Mouse (Mus musculus) embryonic facial prominence, embryonic 11.5 days (tissue): ENCODE data around the gene 2010111I01Rik. TPM values are rescaled to one million over a fixed set of nuclear protein-coding genes. Genes with fewer than 3 reads are reported as not detected.
A peak's percentile ranks its signal among the peaks of the same experiment; 100 is the strongest.
"Not testable (repeated sequence)": the region's sequence is repeated elsewhere in the genome, so short reads cannot be mapped to it uniquely, and the experiment has no call there.

Experiments
- ATAC-seq: fragments of 200-750 bp; cut with Nextera tagmentation; replicated peaks from 2 replicates; pipeline ENCODE4 v1.8.0; 2017; ENCODE audit warnings: low read depth; ENCODE audit not compliant: insufficient number of reproducible peaks, low FRiP score, low TSS enrichment
- DNase-seq: peaks from one replicate; pipeline ENCODE4 v3.0.0-alpha.2; 2015; ENCODE audit warnings: low spot score
- H3K27ac ChIP-seq: fragments of 300-500 bp; sonication (generic); replicated peaks from 2 replicates; pipeline ENCODE4 v1.5.1; 2014; ENCODE audit warnings: mild to moderate bottlenecking, low read depth, low read length, control low read depth
- H3K27me3 ChIP-seq: fragments of 300-500 bp; sonication (generic); 2 replicates; pipeline ENCODE4 v1.6.1; 2014; ENCODE audit warnings: mild to moderate bottlenecking, low read length, moderate library complexity, mixed read lengths; ENCODE audit not compliant: control insufficient read depth, insufficient read depth
- H3K36me3 ChIP-seq: fragments of 300-500 bp; sonication (generic); replicated peaks from 2 replicates; pipeline ENCODE4 v1.6.1; 2014; ENCODE audit warnings: low read depth, mild to moderate bottlenecking, low read length, moderate library complexity, mixed read lengths; ENCODE audit not compliant: control insufficient read depth, insufficient read depth
- H3K4me1 ChIP-seq: fragments of 300-500 bp; sonication (generic); 2 replicates; pipeline ENCODE4 v1.6.1; 2014; ENCODE audit warnings: low read length, mixed read lengths; ENCODE audit not compliant: control insufficient read depth, insufficient read depth
- H3K4me2 ChIP-seq: fragments of 300-500 bp; sonication (generic); 2 replicates; pipeline ENCODE4 v1.6.1; 2014; ENCODE audit warnings: low read depth, mild to moderate bottlenecking, control low read depth, low read length, moderate library complexity
- H3K4me3 ChIP-seq: fragments of 300-500 bp; sonication (generic); 2 replicates; pipeline ENCODE4 v1.5.1; 2014; ENCODE audit warnings: low read depth, low read length, control low read depth
- H3K9ac ChIP-seq: fragments of 300-500 bp; sonication (generic); replicated peaks from 2 replicates; pipeline ENCODE4 v1.6.1; 2014; ENCODE audit warnings: mild to moderate bottlenecking, control low read depth, low read length
- H3K9me3 ChIP-seq: fragments of 300-500 bp; sonication (generic); replicated peaks from 2 replicates; pipeline ENCODE4 v1.6.1; 2016; ENCODE audit warnings: mild to moderate bottlenecking, low read length, inconsistent platforms, mixed read lengths; ENCODE audit not compliant: control insufficient read depth
- WGBS: fragments of 180-500 bp; shearing (Covaris S2); extraction: QIAGEN DNeasy Blood & Tissue Kit; methylation state at CpG from one replicate; pipeline ENCODE4 v1.1.7; 2014; 5-methylcytosine and 5-hydroxymethylcytosine counted together
- polyA plus RNA-seq: library from polyadenylated mRNA; unstranded; fragments of >200 nt; fragmentation: Nextera tagmentation; extraction: Ambion mirVana; gene quantifications from 2 replicates; pipeline ENCODE4 v1.2.1, GENCODE M21; 2014

The 2010111I01Rik gene
- polyA plus RNA-seq, 1 experiment from 2014 or later, result 125 TPM

GRCm38 (mm10) chr13:63309563-63309962, 344.9 kb downstream of the 2010111I01Rik start:
- H3K4me1 ChIP-seq, result no peaks in the 10 kb centered on the region
- WGBS, result 75% methylated on average over 3 of the region's 3 CpGs
- H3K27ac ChIP-seq, result no peak overlapping the region
- no peaks in the 10 kb centered on the region for H3K27me3 ChIP-seq
- H3K4me2 ChIP-seq, result no peak overlapping the region
- H3K9ac ChIP-seq, result no peak overlapping the region
- no peak overlapping the region for H3K4me3 ChIP-seq
- no peaks in the 10 kb centered on the region for H3K9me3 ChIP-seq
- ATAC-seq, result no peak
- no peak for DNase-seq
- H3K36me3 ChIP-seq, result peaks cover 2% of the 10 kb centered on the region; the same call in 1 of the 2 replicates

GRCm38 (mm10) chr13:63311156-63311555, 346.5 kb downstream of the 2010111I01Rik start:
- WGBS, result 67% methylated on average over 2 of the region's 2 CpGs
- H3K27me3 ChIP-seq, result no peaks in the 10 kb centered on the region
- no peaks in the 10 kb centered on the region for H3K36me3 ChIP-seq
- no peaks in the 10 kb centered on the region for H3K4me1 ChIP-seq
- DNase-seq (no peak), ATAC-seq (no peak)
- no peak overlapping the region for H3K27ac ChIP-seq
- H3K9ac ChIP-seq, result no peak overlapping the region
- no peak overlapping the region for H3K4me3 ChIP-seq
- no peaks in the 10 kb centered on the region for H3K9me3 ChIP-seq
- no peak overlapping the region for H3K4me2 ChIP-seq

DNA sequence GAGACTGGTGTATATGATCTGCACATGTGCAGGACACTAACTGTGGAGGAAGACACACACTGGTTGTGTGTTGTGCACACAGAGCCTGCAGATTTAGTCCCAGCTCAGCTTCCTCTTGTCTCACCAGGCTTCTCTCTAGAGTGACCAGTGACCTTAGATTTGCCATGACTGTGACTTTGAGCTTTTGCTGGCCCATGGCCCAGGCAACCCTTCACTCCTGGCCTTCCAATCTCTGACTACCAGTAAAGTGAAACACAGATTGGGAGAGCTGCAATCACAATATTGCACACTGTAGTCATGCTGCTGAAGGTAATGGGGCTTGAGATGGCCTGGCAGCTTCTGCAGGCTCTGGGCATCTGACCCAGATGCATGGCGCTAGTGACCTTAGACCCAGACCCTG, 348.6 kb downstream of the 2010111I01Rik start:
- H3K36me3 ChIP-seq, result no peaks in the 10 kb centered on the region
- H3K27me3 ChIP-seq, result no peaks in the 10 kb centered on the region
- H3K4me2 ChIP-seq, result no peak overlapping the region
- no peak overlapping the region for H3K27ac ChIP-seq
- H3K4me1 ChIP-seq, result no peaks in the 10 kb centered on the region
- H3K4me3 ChIP-seq, result no peak overlapping the region
- no peak overlapping the region for H3K9ac ChIP-seq
- DNase-seq (no peak), ATAC-seq (no peak)
- H3K9me3 ChIP-seq, result no peaks in the 10 kb centered on the region
- WGBS, result 87% methylated on average over 1 of the region's 1 CpGs

DNA sequence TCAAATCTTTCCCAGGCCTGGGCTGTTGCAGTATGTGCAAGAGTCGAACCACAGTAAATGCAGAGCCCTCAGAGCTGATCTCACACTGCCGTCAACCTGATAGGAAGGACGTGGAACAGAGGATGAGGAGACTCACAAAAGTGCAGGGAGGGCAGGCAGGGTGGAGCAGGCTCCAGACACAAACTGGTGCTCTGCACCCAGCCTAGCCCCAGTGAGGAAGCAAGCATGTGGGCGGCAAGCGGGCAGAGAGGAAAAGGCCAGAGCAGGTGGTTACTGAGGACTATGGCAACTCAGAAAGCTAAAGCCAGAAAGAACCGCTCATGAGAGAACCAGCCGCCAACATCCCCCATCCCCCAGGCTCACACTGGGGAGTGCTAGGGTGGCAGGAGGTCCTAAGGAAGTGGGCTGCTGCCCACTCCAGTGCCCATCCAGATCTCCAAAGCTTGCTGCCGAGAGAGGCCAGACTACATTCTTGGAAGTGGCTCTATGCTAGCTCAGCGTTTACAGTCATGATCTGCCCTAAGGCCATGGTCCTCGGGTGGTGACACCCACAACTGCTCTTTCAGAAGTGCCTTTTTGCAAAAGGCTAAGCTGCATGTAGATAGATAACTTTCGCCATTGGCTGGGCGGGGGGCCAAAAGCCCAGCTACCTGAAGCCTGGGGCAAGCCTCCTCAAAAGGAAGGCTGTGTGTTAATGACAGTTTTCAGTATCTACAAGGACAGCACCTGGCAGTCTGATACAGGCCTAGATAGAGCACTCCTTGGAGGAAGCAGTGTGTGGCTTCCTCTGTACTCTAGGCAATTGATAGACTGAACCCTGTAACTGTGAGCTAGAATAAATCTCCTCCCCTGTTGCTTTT, 349.3 kb downstream of the 2010111I01Rik start:
- no peak overlapping the region for H3K4me3 ChIP-seq
- no peaks in the 10 kb centered on the region for H3K27me3 ChIP-seq
- no peaks in the 10 kb centered on the region for H3K4me1 ChIP-seq
- no peak for ATAC-seq
- no peaks in the 10 kb centered on the region for H3K36me3 ChIP-seq
- WGBS, result 79% methylated on average over 12 of the region's 12 CpGs
- no peak overlapping the region for H3K27ac ChIP-seq
- H3K9ac ChIP-seq, result no peak overlapping the region
- H3K4me2 ChIP-seq, result no peak overlapping the region
- DNase-seq, result no peak
- no peaks in the 10 kb centered on the region for H3K9me3 ChIP-seq

GRCm38 (mm10) chr13:63314608-63314920, 349.9 kb downstream of the 2010111I01Rik start:
- no peaks in the 10 kb centered on the region for H3K27me3 ChIP-seq
- DNase-seq (peak; percentile 26), ATAC-seq (no peak)
- no peaks in the 10 kb centered on the region for H3K4me1 ChIP-seq
- WGBS, result 61% methylated on average over 4 of the region's 4 CpGs
- H3K4me3 ChIP-seq, result no peak overlapping the region
- no peak overlapping the region for H3K4me2 ChIP-seq
- no peak overlapping the region for H3K9ac ChIP-seq
- no peaks in the 10 kb centered on the region for H3K9me3 ChIP-seq
- H3K36me3 ChIP-seq, result no peaks in the 10 kb centered on the region
- no peak overlapping the region for H3K27ac ChIP-seq

- not testable (repeated sequence) for ATAC-seq, H3K27me3 ChIP-seq, H3K4me1 ChIP-seq, H3K27ac ChIP-seq, H3K9me3 ChIP-seq, DNase-seq, H3K36me3 ChIP-seq, H3K9ac ChIP-seq, H3K4me2 ChIP-seq, H3K4me3 ChIP-seq
- WGBS, result 100% methylated on average over 2 of the region's 4 CpGs
Measured at GRCm38 (mm10) chr13:63315111-63315510, 350.4 kb downstream of the 2010111I01Rik start.

DNA sequence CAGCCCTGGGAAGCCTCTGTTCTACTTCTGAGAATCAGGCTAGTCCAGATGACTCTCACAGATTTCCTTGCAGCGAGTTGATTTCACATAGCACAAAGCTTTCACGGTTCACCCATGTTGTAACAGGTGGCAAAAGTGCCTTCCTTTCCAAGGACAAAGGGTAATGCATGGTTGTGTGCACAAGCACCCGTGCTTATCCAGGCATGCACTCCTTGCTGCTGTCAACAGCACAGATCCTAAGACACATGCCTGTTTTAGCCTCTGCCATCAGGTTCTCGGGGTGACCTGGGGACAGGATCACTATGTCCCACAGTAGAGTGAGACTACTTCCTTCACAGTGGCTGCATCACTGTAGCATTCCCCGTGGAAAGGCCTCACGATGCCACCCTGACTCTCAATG, 351.1 kb downstream of the 2010111I01Rik start:
- Histone ChIP-seq H3K27ac (no peak overlapping the region), H3K4me2 (no peak overlapping the region), H3K36me3 (no peaks in the 10 kb centered on the region), H3K9me3 (no peaks in the 10 kb centered on the region), H3K4me1 (no peaks in the 10 kb centered on the region), H3K27me3 (no peaks in the 10 kb centered on the region), H3K4me3 (no peak overlapping the region), H3K9ac (no peak overlapping the region)
- DNase-seq, result no peak
- ATAC-seq, result no peak
- WGBS, result 90% methylated on average over 6 of the region's 6 CpGs

- H3K27ac ChIP-seq, result no peak overlapping the region
- H3K9ac ChIP-seq, result no peak overlapping the region
- no peak overlapping the region for H3K4me3 ChIP-seq
- no peaks in the 10 kb centered on the region for H3K36me3 ChIP-seq
- no peaks in the 10 kb centered on the region for H3K27me3 ChIP-seq
- H3K4me1 ChIP-seq, result no peaks in the 10 kb centered on the region
- H3K4me2 ChIP-seq, result no peak overlapping the region
- DNase-seq (no peak), ATAC-seq (no peak)
- WGBS, result 90% methylated on average over 5 of the region's 5 CpGs
- no peaks in the 10 kb centered on the region for H3K9me3 ChIP-seq
Measured at GRCm38 (mm10) chr13:63316407-63316806, 351.7 kb downstream of the 2010111I01Rik start.
